Mouse (Mus musculus): Measurements from ENCODE around the gene Llph. TPM values are rescaled to one million over a fixed set of nuclear protein-coding genes. Genes with fewer than 3 reads are reported as not detected.
"Not testable (repeated sequence)": the region's sequence is repeated elsewhere in the genome, so short reads cannot be mapped to it uniquely, and the experiment has no call there.

Llph gene
- total RNA-seq (2022): 10 to 100 TPM in 1 of 4 experiments, 1 to 10 TPM in 3; 8.6 to 12.7 (median 9.3) TPM

GRCm38 (mm10) chr10:120226871-120227661 lies at the start of gene Llph:
Gene Llph (plus strand): TSS chr10:120227070.
- DNase-seq (ENCODE audit: low spot score): peak; percentile 83

- no peak for DNase-seq (ENCODE audit: low spot score)
Observed at GRCm38 (mm10) chr10:120182887-120183286, 44.0 kb upstream of the Llph start.

- DNase-seq (ENCODE audit: low spot score): no peak
Observed at GRCm38 (mm10) chr10:120183342-120183741, 43.5 kb upstream of the Llph start.

GRCm38 (mm10) chr10:120188513-120188912 lies 38.4 kb upstream of the Llph start:
- DNase-seq (ENCODE audit: low spot score): no peak

GRCm38 (mm10) chr10:120189276-120189675 lies 37.6 kb upstream of the Llph start:
- DNase-seq (ENCODE audit: low spot score): no peak

GRCm38 (mm10) chr10:120189782-120190181 lies 37.1 kb upstream of the Llph start:
- no peak for DNase-seq (ENCODE audit: low spot score)

- no peak for DNase-seq (ENCODE audit: low spot score)
Observed at GRCm38 (mm10) chr10:120191165-120191564, 35.7 kb upstream of the Llph start.

GRCm38 (mm10) chr10:120192278-120192677 lies 34.6 kb upstream of the Llph start:
- no peak for DNase-seq (ENCODE audit: low spot score)

- DNase-seq (ENCODE audit: low spot score): no peak
Observed at GRCm38 (mm10) chr10:120193255-120193654, 33.6 kb upstream of the Llph start.

- no peak for DNase-seq (ENCODE audit: low spot score)
Observed at GRCm38 (mm10) chr10:120197061-120197835, 29.6 kb upstream of the Llph start.

GRCm38 (mm10) chr10:120201131-120201921 lies 25.5 kb upstream of the Llph start, which contains the start of gene Tmbim4:
Gene Tmbim4 (plus strand): TSS chr10:120201590.
- DNase-seq (ENCODE audit: low spot score): peak; percentile 84

- DNase-seq (ENCODE audit: low spot score): peak; percentile 85
Observed at GRCm38 (mm10) chr10:120201961-120202402, 24.9 kb upstream of the Llph start, which contains the start of gene Irak3. Gene Irak3 (minus strand): TSS chr10:120202130.

GRCm38 (mm10) chr10:120202467-120203250 lies 24.2 kb upstream of the Llph start:
- no peak for DNase-seq (ENCODE audit: low spot score)

- DNase-seq (ENCODE audit: low spot score): no peak
Observed at GRCm38 (mm10) chr10:120204591-120205210, 22.2 kb upstream of the Llph start.

- no peak for DNase-seq (ENCODE audit: low spot score)
Observed at GRCm38 (mm10) chr10:120208015-120208414, 18.9 kb upstream of the Llph start.

GRCm38 (mm10) chr10:120208575-120209538 lies 18.0 kb upstream of the Llph start:
- DNase-seq (ENCODE audit: low spot score): peak; percentile 89

GRCm38 (mm10) chr10:120209539-120209925 lies 17.3 kb upstream of the Llph start:
- no peak for DNase-seq (ENCODE audit: low spot score)

GRCm38 (mm10) chr10:120210096-120210495 lies 16.8 kb upstream of the Llph start:
- no peak for DNase-seq (ENCODE audit: low spot score)

GRCm38 (mm10) chr10:120217099-120217498 lies 9.8 kb upstream of the Llph start:
- not testable (repeated sequence) for DNase-seq (ENCODE audit: low spot score)

All from heart, adult 8-10 months (tissue).